Mouse (Mus musculus) limb, embryonic 11.5 days (tissue): ENCODE results near the gene Man2a2. TPM values are rescaled to one million over a fixed set of nuclear protein-coding genes. Genes with fewer than 3 reads are reported as not detected.

Experiments used
- ATAC-seq: fragments of 200-750 bp; cut with Nextera tagmentation; 2 replicates; pipeline ENCODE4 v1.8.0; 2017; ENCODE audit warnings: low read depth; ENCODE audit not compliant: insufficient number of reproducible peaks, low FRiP score, low TSS enrichment
- DNase-seq: peaks from one replicate; pipeline ENCODE4 v3.0.0-alpha.2; 2015; ENCODE audit warnings: low spot score
- H3K27ac ChIP-seq: fragments of 300-500 bp; sonication (generic); replicated peaks from 2 replicates; pipeline ENCODE4 v1.5.1; 2014; ENCODE audit warnings: low read depth, mild to moderate bottlenecking, low read length
- H3K27me3 ChIP-seq: fragments of 300-500 bp; sonication (generic); 2 replicates; pipeline ENCODE4 v1.6.1; 2014; ENCODE audit warnings: mild to moderate bottlenecking, low read length, mixed read lengths; ENCODE audit not compliant: control insufficient read depth, insufficient read depth
- H3K36me3 ChIP-seq: fragments of 300-500 bp; sonication (generic); 2 replicates; pipeline ENCODE4 v1.6.1; 2014; ENCODE audit warnings: mild to moderate bottlenecking, low read length, moderate library complexity, mixed read lengths; ENCODE audit not compliant: control insufficient read depth, insufficient read depth
- H3K4me1 ChIP-seq: fragments of 300-500 bp; sonication (generic); 2 replicates; pipeline ENCODE4 v1.6.1; 2014; ENCODE audit warnings: low read length, mixed read lengths; ENCODE audit not compliant: control insufficient read depth, insufficient read depth
- H3K4me2 ChIP-seq: fragments of 300-500 bp; sonication (generic); 2 replicates; pipeline ENCODE4 v1.6.1; 2014; ENCODE audit warnings: low read depth, mild to moderate bottlenecking, moderate library complexity; ENCODE audit not compliant: severe bottlenecking
- H3K4me3 ChIP-seq: fragments of 300-500 bp; sonication (generic); 2 replicates; pipeline ENCODE4 v1.5.1; 2014; ENCODE audit warnings: low read depth, low read length
- H3K9ac ChIP-seq: fragments of 300-500 bp; sonication (generic); 2 replicates; pipeline ENCODE4 v1.6.1; 2014; ENCODE audit warnings: mild to moderate bottlenecking, low read length
- H3K9me3 ChIP-seq: fragments of 300-500 bp; sonication (generic); 2 replicates; pipeline ENCODE4 v1.6.1; 2016; ENCODE audit warnings: low read length; ENCODE audit not compliant: control insufficient read depth
- WGBS: fragments of 180-500 bp; shearing (Covaris S2); extraction: QIAGEN DNeasy Blood & Tissue Kit; methylation state at CpG from one replicate; pipeline ENCODE4 v1.1.7; 2014; 5-methylcytosine and 5-hydroxymethylcytosine counted together
- polyA plus RNA-seq: library from polyadenylated mRNA; unstranded; fragments of >200 nt; fragmentation: Nextera tagmentation; extraction: Ambion mirVana; gene quantifications from 2 replicates; pipeline ENCODE4 v1.2.1, GENCODE M21; 2014

Gene Man2a2
- polyA plus RNA-seq, 1 experiment from 2014 or later, result 12.5 TPM

GRCm38 (mm10) chr7:80370649-80371040 lies 530 bp downstream of the Man2a2 start:
- no peaks in the 10 kb centered on the region for H3K9me3 ChIP-seq
- H3K4me1 ChIP-seq, result peaks cover 9% of the 10 kb centered on the region; the same call in 1 of the 2 replicates
- peak overlapping the region; percentile 71 for H3K4me2 ChIP-seq
- DNase-seq, result peak; percentile 80
- peak overlapping the region; percentile 93 for H3K9ac ChIP-seq
- H3K27me3 ChIP-seq, result no peaks in the 10 kb centered on the region
- WGBS, result under 1% methylated on average over 31 of the region's 31 CpGs
- peak; percentile 41; the same call in 1 of the 2 replicates for ATAC-seq
- peak overlapping the region; percentile 65 for H3K27ac ChIP-seq
- H3K4me3 ChIP-seq, result peak overlapping the region; percentile 65
- H3K36me3 ChIP-seq, result peaks cover 18% of the 10 kb centered on the region

- 31% methylated on average over 4 of the region's 4 CpGs for WGBS
- peak overlapping the region; percentile 93; the same call in 1 of the 2 replicates for H3K9ac ChIP-seq
- no peak for ATAC-seq
These were observed 1.2 kb downstream of the Man2a2 start for GRCm38 (mm10) chr7:80369967-80370431.

GRCm38 (mm10) chr7:80369461-80369860 lies 1.7 kb downstream of the Man2a2 start:
- no peaks in the 10 kb centered on the region for H3K27me3 ChIP-seq
- peak overlapping the region; percentile 65; the same call in 1 of the 2 replicates for H3K4me3 ChIP-seq
- H3K36me3 ChIP-seq, result peaks cover 18% of the 10 kb centered on the region
- WGBS, result 66% methylated on average over 5 of the region's 5 CpGs
- H3K4me1 ChIP-seq, result peaks cover 9% of the 10 kb centered on the region; the same call in 1 of the 2 replicates
- DNase-seq (no peak), ATAC-seq (no peak)
- no peaks in the 10 kb centered on the region for H3K9me3 ChIP-seq
- no peak overlapping the region for H3K27ac ChIP-seq
- H3K9ac ChIP-seq, result no peak overlapping the region
- H3K4me2 ChIP-seq, result peak overlapping the region; percentile 71; the same call in 1 of the 2 replicates

More at GRCm38 (mm10) chr7:80369967-80370431, 1.2 kb downstream of the Man2a2 start:
- H3K4me2 ChIP-seq, result peak overlapping the region; percentile 71
- no peaks in the 10 kb centered on the region for H3K27me3 ChIP-seq
- DNase-seq, result no peak
- H3K27ac ChIP-seq, result no peak overlapping the region; the same call in 1 of the 2 replicates
- peak overlapping the region; percentile 65 for H3K4me3 ChIP-seq
- H3K36me3 ChIP-seq, result peaks cover 18% of the 10 kb centered on the region
- no peaks in the 10 kb centered on the region for H3K9me3 ChIP-seq
- H3K4me1 ChIP-seq, result peaks cover 9% of the 10 kb centered on the region; the same call in 1 of the 2 replicates

DNA sequence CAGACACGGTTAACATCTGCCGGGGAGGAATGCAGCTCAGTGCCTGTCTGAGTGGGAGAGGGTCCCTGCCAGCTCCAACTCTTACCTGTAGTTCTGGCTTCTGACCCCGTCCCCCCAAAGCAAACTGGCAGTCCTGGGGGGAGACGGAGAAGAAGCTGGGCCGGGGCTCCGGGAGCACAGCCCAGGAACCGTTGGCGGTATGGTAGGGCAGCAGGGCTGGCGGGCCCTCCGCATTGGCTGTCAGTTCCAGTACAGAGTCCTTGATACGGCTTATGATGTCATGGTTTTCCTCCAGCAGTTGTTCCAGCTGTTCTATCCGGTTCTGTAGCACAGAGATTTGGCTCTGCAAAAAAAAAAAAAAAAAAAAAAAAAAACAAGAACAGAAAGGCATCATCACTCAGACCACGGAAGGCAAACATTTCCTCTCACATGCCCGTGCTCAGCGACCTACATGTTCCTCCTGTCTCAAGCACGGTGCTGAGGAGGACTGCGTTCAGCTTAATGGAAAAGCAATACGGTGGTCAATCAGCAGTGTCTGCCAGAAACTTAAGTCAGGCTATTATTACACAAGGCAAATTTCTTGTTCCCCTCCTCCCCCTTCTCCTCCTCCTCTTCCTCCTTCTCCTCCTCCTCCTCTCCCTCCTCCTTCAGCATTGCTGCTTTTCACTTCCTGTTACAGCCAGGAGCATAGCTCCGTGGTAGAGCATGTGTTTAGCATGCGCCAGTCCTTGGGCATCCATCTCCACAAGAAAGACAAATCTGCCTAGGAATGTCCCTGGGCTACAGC lies 2.3 kb downstream of the Man2a2 start:
- Histone ChIP-seq H3K4me3 (no peak overlapping the region), H3K4me2 (no peak overlapping the region), H3K27me3 (no peaks in the 10 kb centered on the region), H3K27ac (no peak overlapping the region), H3K9me3 (no peaks in the 10 kb centered on the region), H3K4me1 (peaks cover 9% of the 10 kb centered on the region; the same call in 1 of the 2 replicates), H3K36me3 (peaks cover 22% of the 10 kb centered on the region), H3K9ac (no peak overlapping the region)
- no peak for ATAC-seq
- 81% methylated on average over 20 of the region's 20 CpGs for WGBS
- no peak for DNase-seq

- Histone ChIP-seq H3K9me3 (no peaks in the 10 kb centered on the region), H3K27ac (no peak overlapping the region), H3K27me3 (no peaks in the 10 kb centered on the region), H3K36me3 (peaks cover 25% of the 10 kb centered on the region), H3K4me3 (no peak overlapping the region), H3K4me2 (no peak overlapping the region), H3K9ac (no peak overlapping the region), H3K4me1 (peaks cover 9% of the 10 kb centered on the region; the same call in 1 of the 2 replicates)
- ATAC-seq, result no peak
- WGBS, result 92% methylated on average over 9 of the region's 9 CpGs
- DNase-seq, result no peak
These were observed 3.2 kb downstream of the Man2a2 start for GRCm38 (mm10) chr7:80368009-80368408.

- Histone ChIP-seq H3K27me3 (no peaks in the 10 kb centered on the region), H3K36me3 (peaks cover 28% of the 10 kb centered on the region), H3K4me1 (peaks cover 9% of the 10 kb centered on the region; the same call in 1 of the 2 replicates), H3K4me3 (no peak overlapping the region), H3K9ac (no peak overlapping the region), H3K4me2 (no peak overlapping the region), H3K9me3 (no peaks in the 10 kb centered on the region), H3K27ac (no peak overlapping the region)
- whole genome bisulfite sequencing, result 96% methylated on average over 7 of the region's 7 CpGs
- no peak for DNase-seq
- ATAC-seq, result no peak
These were observed 3.9 kb downstream of the Man2a2 start for GRCm38 (mm10) chr7:80367232-80367631.

- ATAC-seq (no peak), DNase-seq (no peak)
- H3K4me3 ChIP-seq, result no peak overlapping the region
- no peak overlapping the region for H3K9ac ChIP-seq
- H3K27me3 ChIP-seq, result no peaks in the 10 kb centered on the region
- peaks cover 9% of the 10 kb centered on the region; the same call in 1 of the 2 replicates for H3K4me1 ChIP-seq
- peaks cover 33% of the 10 kb centered on the region for H3K36me3 ChIP-seq
- H3K27ac ChIP-seq, result no peak overlapping the region
- 84% methylated on average over 2 of the region's 2 CpGs for WGBS
- no peaks in the 10 kb centered on the region for H3K9me3 ChIP-seq
- H3K4me2 ChIP-seq, result no peak overlapping the region
These were observed 5.4 kb downstream of the Man2a2 start for GRCm38 (mm10) chr7:80365759-80366158.

- Histone ChIP-seq H3K27me3 (no peaks in the 10 kb centered on the region), H3K4me1 (no peaks in the 10 kb centered on the region), H3K4me3 (no peak overlapping the region), H3K9me3 (no peaks in the 10 kb centered on the region), H3K4me2 (no peak overlapping the region), H3K9ac (no peak overlapping the region), H3K27ac (no peak overlapping the region), H3K36me3 (peaks cover 35% of the 10 kb centered on the region)
- no peak for DNase-seq
- WGBS, result 61% methylated on average over 3 of the region's 3 CpGs
- no peak for ATAC-seq
These were observed 10.7 kb downstream of the Man2a2 start for GRCm38 (mm10) chr7:80360435-80360834.
